Mouse (Mus musculus) lung, postnatal 0 days (tissue): ENCODE results near the gene Eloa.

ENCODE experiments used
- CTCF ChIP-seq: IDR thresholded peaks from 2 replicates; pipeline ENCODE4 v1.5.1; 2016; ENCODE audit warnings: antibody characterized with exemption, mild to moderate bottlenecking
- EP300 ChIP-seq: IDR thresholded peaks from 2 replicates; pipeline ENCODE4 v1.6.1; 2016; ENCODE audit warnings: antibody characterized with exemption, mild to moderate bottlenecking, control low read depth

GRCm38 (mm10) chr4:136004921-136005320 is 16.6 kb downstream of the Eloa start:
- TF ChIP-seq CTCF (no peak), EP300 (no peak)
